Mouse (Mus musculus) hindbrain, embryonic 12.5 days (tissue): Measurements from ENCODE around the gene Gm5105. TPM values are rescaled to one million over a fixed set of nuclear protein-coding genes. Genes with fewer than 3 reads are reported as not detected.
A peak's percentile ranks its signal among the peaks of the same experiment; 100 is the strongest.

ENCODE experiments used
- ATAC-seq: fragments of 200-750 bp; cut with Nextera tagmentation; 2 replicates; pipeline ENCODE4 v1.8.0; 2017; ENCODE audit warnings: moderate TSS enrichment; ENCODE audit not compliant: low FRiP score
- H3K27ac ChIP-seq: fragments of 300-500 bp; sonication (generic); 2 replicates; pipeline ENCODE4 v1.5.1; 2016; ENCODE audit warnings: mild to moderate bottlenecking
- H3K27me3 ChIP-seq: fragments of 300-500 bp; sonication (generic); 2 replicates; pipeline ENCODE4 v1.6.1; 2016; ENCODE audit warnings: mild to moderate bottlenecking
- H3K36me3 ChIP-seq: fragments of 300-500 bp; sonication (generic); 2 replicates; pipeline ENCODE4 v1.6.1; 2016; ENCODE audit warnings: mild to moderate bottlenecking
- H3K4me1 ChIP-seq: fragments of 300-500 bp; sonication (generic); 2 replicates; pipeline ENCODE4 v1.6.1; 2016
- H3K4me2 ChIP-seq: fragments of 300-500 bp; sonication (generic); replicated peaks from 2 replicates; pipeline ENCODE4 v1.6.1; 2016; ENCODE audit warnings: mild to moderate bottlenecking
- H3K4me3 ChIP-seq: fragments of 300-500 bp; sonication (generic); 2 replicates; pipeline ENCODE4 v1.5.1; 2016; ENCODE audit warnings: mild to moderate bottlenecking
- H3K9ac ChIP-seq: fragments of 300-500 bp; sonication (generic); 2 replicates; pipeline ENCODE4 v1.6.1; 2016; ENCODE audit warnings: mild to moderate bottlenecking, moderate library complexity
- H3K9me3 ChIP-seq: fragments of 300-500 bp; sonication (generic); replicated peaks from 2 replicates; pipeline ENCODE4 v1.6.1; 2016; ENCODE audit warnings: mild to moderate bottlenecking
- WGBS: fragments of 180-500 bp; shearing (Covaris S2); methylation state at CpG from one replicate; pipeline ENCODE4 v1.1.7; 2016; 5-methylcytosine and 5-hydroxymethylcytosine counted together
- polyA plus RNA-seq: library from polyadenylated mRNA; unstranded; fragments of >200 nt; fragmentation: Nextera tagmentation; extraction: Ambion mirVana; gene quantifications from 2 replicates; pipeline ENCODE4 v1.2.1, GENCODE M21; 2016

Gm5105 gene
- polyA plus RNA-seq, 1 experiment from 2014 or later = not detected

DNA sequence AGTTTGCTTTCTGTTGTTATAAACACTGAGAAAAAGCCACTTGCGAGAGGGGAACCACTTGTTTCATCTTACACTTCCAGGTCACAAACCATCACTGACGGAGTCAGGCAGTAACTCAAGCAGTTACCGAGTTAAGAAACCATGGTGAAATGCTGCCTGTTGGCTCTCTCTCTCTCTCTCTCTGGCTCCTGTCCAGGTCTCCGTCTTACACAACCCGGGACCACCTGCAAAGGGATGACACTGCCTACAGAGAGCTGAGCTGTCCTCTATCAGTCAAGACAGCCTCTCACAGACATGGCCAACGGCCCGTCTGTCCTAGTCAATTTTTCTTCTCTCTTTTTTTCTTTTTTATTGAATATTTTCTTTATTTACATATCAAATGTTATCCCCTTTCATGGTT, 23.9 kb downstream of the Gm5105 start:
- no peaks in the 10 kb centered on the region for H3K4me1 ChIP-seq
- H3K9ac ChIP-seq = no peak overlapping the region
- H3K9me3 ChIP-seq = no peaks in the 10 kb centered on the region
- no peak overlapping the region for H3K27ac ChIP-seq
- H3K36me3 ChIP-seq = no peaks in the 10 kb centered on the region
- no peak overlapping the region for H3K4me3 ChIP-seq
- H3K27me3 ChIP-seq = no peaks in the 10 kb centered on the region
- ATAC-seq = no peak
- H3K4me2 ChIP-seq = no peak overlapping the region
- WGBS = 79% methylated on average over 7 of the region's 7 CpGs

DNA sequence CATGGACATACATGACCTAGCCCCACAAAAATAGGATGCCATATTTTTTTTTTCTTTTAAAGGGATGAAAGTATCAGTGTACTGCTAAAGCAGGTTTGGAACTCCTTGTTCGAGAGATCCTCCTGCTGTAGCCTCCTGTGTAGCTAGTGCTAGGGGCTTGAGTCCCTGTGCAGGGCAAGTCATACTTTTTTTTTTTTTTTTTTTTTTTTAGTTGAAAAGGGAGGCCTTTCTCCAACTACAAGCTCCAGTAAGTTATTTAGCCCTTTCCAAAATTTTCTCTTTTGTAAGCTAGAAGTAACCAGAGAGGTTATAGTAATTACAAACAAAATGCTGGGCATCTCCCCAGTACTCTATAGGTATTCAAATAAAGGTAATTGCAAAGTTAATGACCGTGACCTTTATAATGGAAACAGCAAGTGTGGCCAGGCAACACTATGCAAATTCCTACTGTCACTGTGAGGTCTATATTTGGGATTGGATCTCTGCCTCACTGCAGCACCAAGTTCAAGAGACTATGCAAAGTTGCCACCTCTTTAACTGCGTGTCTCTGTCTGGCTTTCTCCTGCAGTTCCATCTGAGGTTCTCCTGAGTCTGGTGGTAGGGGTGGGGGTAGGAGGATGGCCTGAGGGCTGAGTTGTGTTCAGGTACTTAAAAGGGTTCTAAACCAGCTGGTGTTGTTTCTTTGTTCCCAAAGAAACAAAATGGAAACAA, 25.4 kb downstream of the Gm5105 start:
- Histone ChIP-seq H3K9ac (no peak overlapping the region), H3K27ac (no peak overlapping the region), H3K27me3 (no peaks in the 10 kb centered on the region), H3K36me3 (no peaks in the 10 kb centered on the region), H3K4me2 (no peak overlapping the region), H3K4me1 (no peaks in the 10 kb centered on the region), H3K9me3 (no peaks in the 10 kb centered on the region), H3K4me3 (no peak overlapping the region)
- 57% methylated on average over 3 of the region's 3 CpGs for WGBS
- ATAC-seq = peak; percentile 29; the same call in 1 of the 2 replicates

DNA sequence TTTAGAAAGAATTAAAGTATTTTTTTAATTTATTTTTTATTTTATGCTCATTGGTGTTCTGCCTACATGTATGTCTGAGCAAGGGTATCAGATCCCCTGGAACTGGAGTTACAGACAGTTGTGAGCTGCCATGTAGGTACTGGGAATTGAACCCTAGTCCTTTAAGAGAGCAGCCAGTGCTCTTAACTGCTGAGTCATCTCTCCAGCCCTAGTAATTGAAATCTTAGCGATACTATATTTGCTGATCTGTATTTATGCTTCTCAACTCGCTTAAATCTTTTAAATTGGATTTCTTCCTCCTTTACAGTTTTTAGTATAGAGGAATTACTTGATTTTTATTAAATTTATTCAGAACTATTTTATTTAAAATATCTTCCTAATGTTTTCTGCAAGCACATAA, 26.2 kb downstream of the Gm5105 start:
- no peaks in the 10 kb centered on the region for H3K9me3 ChIP-seq
- H3K4me3 ChIP-seq = no peak overlapping the region
- H3K4me1 ChIP-seq = no peaks in the 10 kb centered on the region
- WGBS = 82% methylated on average over 2 of the region's 2 CpGs
- H3K4me2 ChIP-seq = no peak overlapping the region
- H3K36me3 ChIP-seq = no peaks in the 10 kb centered on the region
- H3K9ac ChIP-seq = no peak overlapping the region
- no peaks in the 10 kb centered on the region for H3K27me3 ChIP-seq
- ATAC-seq = no peak
- H3K27ac ChIP-seq = no peak overlapping the region

DNA sequence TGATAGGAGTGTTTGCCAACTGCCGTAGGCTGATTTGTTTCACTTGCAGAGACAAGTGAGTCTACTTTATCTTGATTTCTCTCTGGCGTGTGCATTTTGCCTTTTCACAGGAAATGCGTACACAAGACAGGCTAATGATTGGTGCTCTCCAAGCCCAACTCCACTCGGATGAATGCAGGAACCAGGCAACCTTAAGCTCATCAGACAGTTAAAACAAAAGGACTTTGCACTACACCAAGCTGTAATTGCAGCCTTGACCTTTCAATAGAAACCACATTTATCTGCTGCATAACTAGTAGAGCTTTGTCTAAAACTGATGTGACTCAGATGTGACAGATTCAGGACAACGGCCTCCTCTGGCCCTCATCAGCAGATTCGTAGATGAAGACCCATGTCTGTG, 33.2 kb downstream of the Gm5105 start:
- WGBS = 84% methylated on average over 6 of the region's 6 CpGs
- Histone ChIP-seq H3K4me1 (no peaks in the 10 kb centered on the region), H3K36me3 (no peaks in the 10 kb centered on the region), H3K9me3 (no peaks in the 10 kb centered on the region), H3K4me3 (no peak overlapping the region), H3K27me3 (no peaks in the 10 kb centered on the region), H3K4me2 (no peak overlapping the region), H3K9ac (no peak overlapping the region), H3K27ac (no peak overlapping the region)
- no peak for ATAC-seq

DNA sequence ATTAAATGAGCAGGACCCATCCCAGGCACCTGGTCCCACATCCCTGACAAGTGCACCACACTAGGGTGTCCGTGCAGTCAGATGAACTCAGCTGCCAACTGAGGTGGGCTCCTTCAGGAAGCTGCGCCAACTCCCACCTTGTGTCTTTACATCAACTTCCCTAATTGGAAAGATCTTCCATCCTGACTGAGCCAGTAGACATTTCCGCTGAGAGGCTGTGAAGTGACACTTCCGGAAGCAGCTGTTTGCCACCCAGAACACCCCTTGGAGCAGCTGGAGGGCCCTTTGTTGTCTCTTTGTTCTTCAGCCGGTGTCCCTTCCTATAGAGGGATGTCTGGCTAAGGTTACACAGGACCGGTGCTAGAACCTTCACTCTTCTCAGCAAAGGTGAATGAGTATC, 36.6 kb downstream of the Gm5105 start:
- Histone ChIP-seq H3K9me3 (no peaks in the 10 kb centered on the region), H3K27ac (no peak overlapping the region), H3K9ac (no peak overlapping the region), H3K27me3 (no peaks in the 10 kb centered on the region), H3K4me1 (no peaks in the 10 kb centered on the region), H3K4me2 (no peak overlapping the region), H3K36me3 (no peaks in the 10 kb centered on the region), H3K4me3 (no peak overlapping the region)
- no peak for ATAC-seq
- WGBS = 88% methylated on average over 6 of the region's 6 CpGs

DNA sequence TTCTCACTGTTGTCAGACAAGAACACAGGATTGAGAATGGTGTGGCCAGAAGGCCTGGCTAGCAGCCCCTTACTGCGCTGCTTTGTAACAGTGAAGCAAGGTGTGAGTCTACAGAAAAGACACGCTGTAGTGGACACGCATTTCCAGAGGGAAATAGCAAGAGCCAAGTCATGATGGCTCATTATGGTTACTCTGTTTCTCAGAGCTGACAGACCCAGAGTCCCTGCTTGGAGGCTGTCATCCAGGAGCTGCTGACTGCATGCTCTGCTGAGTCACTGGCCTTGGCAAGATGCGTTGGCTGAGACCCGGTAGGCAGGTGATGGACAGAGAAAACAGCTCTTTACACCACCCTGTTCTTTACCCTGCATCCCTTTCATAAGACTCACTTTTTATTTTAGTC, 37.8 kb downstream of the Gm5105 start:
- Histone ChIP-seq H3K9me3 (no peaks in the 10 kb centered on the region), H3K4me3 (no peak overlapping the region), H3K4me2 (no peak overlapping the region), H3K36me3 (no peaks in the 10 kb centered on the region), H3K9ac (no peak overlapping the region), H3K27ac (no peak overlapping the region), H3K27me3 (no peaks in the 10 kb centered on the region), H3K4me1 (no peaks in the 10 kb centered on the region)
- 92% methylated on average over 5 of the region's 5 CpGs for WGBS
- no peak for ATAC-seq

DNA sequence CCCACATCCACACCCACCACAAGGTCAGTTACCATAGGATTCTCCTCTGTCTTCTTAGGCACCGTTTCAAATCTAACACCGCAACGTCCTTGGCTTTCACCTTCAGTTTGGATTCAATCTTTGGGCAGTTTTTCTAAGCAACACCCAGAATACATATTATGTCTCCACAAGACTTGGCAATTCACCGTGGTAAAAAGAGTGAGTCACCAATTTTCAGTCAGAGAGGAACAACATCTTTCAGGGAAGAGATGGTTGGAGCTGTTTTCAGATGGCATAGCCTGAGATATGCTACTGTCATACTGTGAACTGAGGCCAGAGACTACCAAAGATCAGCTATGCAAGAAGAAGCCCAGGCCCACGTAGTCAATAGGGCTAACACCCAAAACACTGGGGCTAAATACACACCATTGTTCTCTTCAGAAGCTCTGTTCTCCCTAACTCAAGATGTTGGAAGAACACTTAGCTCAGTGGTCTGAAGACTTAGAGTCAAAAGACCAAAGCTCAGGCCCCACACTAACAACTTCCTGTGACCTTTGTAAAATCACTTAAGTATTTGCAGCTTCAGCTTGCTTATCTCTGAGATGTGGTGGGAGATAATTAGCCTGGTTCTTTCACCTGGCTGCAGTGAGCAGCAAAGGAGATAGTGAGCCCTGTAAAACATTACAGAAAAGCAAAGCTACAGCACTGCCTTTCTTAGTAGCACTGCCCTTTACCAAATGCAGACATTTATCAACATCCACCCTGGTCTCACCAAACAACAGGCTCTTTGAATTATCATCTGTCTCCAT, 39.4 kb downstream of the Gm5105 start:
- no peaks in the 10 kb centered on the region for H3K4me1 ChIP-seq
- H3K27ac ChIP-seq = no peak overlapping the region
- no peak overlapping the region for H3K4me2 ChIP-seq
- ATAC-seq = no peak
- no peaks in the 10 kb centered on the region for H3K36me3 ChIP-seq
- no peaks in the 10 kb centered on the region for H3K27me3 ChIP-seq
- 82% methylated on average over 5 of the region's 5 CpGs for WGBS
- no peak overlapping the region for H3K9ac ChIP-seq
- no peak overlapping the region for H3K4me3 ChIP-seq
- H3K9me3 ChIP-seq = no peaks in the 10 kb centered on the region

DNA sequence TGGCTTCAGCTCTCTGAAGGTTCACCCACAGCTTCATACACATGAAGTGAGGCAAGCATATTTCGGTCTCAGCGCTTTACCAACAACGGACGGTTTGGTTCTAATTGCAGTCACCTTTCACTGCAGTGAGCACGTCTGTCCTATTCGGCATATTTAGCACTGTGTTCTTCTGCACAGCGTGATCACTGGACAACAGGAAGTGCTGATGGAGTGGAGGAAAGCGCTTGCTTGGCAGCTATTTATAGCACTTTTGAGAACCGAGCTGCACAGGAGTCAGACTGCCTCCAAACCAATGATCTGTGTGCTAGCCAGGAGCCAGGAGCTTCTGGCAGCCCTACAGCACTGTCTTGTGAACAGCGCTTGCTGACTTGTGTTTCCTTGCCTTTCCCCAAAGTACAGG, 40.9 kb downstream of the Gm5105 start:
- ATAC-seq = no peak

DNA sequence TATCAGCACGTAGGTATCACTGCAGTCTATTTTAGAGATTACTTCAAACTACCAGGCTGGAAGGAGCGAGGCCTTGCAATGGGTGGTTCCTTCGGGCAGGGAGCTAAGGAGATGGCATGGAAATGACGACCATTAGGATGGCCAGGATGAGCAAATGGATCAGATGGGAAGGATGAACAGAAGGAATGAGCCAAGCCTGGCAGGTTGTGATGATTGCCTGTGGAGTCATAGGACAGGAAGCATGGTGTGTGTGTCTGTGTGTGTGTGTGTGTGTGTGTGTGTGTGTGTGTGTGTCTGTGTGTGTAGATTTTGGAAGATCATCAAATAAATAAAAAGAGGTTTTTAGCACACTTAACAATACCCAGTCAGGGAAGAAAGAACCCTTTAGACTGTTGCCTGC, 44.5 kb downstream of the Gm5105 start:
- H3K9me3 ChIP-seq = 0 out of 2 replicates have a peak, but pooled peaks cover 3% of the 10 kb centered on the region
- no peak overlapping the region for H3K4me2 ChIP-seq
- WGBS = 82% methylated on average over 4 of the region's 4 CpGs
- no peak overlapping the region for H3K27ac ChIP-seq
- H3K36me3 ChIP-seq = no peaks in the 10 kb centered on the region
- no peak overlapping the region for H3K4me3 ChIP-seq
- H3K27me3 ChIP-seq = no peaks in the 10 kb centered on the region
- H3K4me1 ChIP-seq = no peaks in the 10 kb centered on the region
- no peak overlapping the region for H3K9ac ChIP-seq
- no peak for ATAC-seq

More for the DNA sequence above, 40.9 kb downstream of the Gm5105 start:
- Histone ChIP-seq H3K4me2 (no peak overlapping the region), H3K9me3 (no peaks in the 10 kb centered on the region), H3K4me1 (no peaks in the 10 kb centered on the region), H3K36me3 (no peaks in the 10 kb centered on the region), H3K4me3 (no peak overlapping the region), H3K27ac (no peak overlapping the region), H3K9ac (no peak overlapping the region), H3K27me3 (no peaks in the 10 kb centered on the region)
- 87% methylated on average over 10 of the region's 10 CpGs for WGBS

DNA sequence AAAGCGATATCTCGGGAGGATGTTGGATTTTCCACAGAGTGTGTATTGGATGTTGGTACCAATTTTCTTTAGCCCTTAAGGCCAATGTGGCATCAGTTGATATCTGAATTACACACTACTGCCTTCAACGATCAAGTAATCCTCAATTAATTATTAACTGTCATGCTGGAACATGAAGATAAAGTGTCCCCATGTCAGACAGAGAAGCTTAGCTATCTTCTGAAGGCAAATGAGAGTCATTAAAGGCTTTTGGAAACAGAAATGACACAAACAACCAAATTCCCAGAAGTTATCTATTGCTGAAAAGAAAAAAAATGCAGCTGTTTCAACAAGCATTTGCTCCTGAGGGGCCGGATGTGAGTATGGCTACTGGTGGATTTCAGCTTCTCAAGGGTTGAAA, 45.2 kb downstream of the Gm5105 start:
- Histone ChIP-seq H3K4me3 (no peak overlapping the region), H3K36me3 (no peaks in the 10 kb centered on the region), H3K4me1 (no peaks in the 10 kb centered on the region), H3K9me3 (0 out of 2 replicates have a peak, but pooled peaks cover 3% of the 10 kb centered on the region), H3K27me3 (no peaks in the 10 kb centered on the region), H3K27ac (no peak overlapping the region), H3K9ac (no peak overlapping the region), H3K4me2 (no peak overlapping the region)
- 87% methylated on average over 4 of the region's 4 CpGs for WGBS
- ATAC-seq = no peak

DNA sequence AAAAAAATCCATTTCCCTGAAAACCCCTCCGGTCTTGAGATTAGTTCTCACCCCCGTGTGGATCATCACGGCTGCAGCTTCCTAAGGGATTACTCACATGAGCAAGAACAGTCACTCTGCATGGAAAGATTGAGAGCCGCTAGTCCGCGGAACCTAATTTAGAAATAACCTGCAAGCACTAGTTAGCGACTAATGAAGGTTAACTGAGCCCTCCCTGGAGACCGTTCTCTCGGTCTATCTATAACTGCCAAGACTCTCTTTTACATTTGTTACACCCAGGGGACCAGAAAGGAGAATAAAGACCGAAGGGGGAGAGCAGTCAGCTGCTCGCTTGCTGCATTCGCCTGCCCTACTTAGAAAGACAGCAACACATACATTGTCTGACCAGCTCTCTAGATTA, 50.4 kb downstream of the Gm5105 start:
- no peaks in the 10 kb centered on the region for H3K36me3 ChIP-seq
- ATAC-seq = peak; percentile 69
- no peaks in the 10 kb centered on the region for H3K4me1 ChIP-seq
- 68% methylated on average over 12 of the region's 12 CpGs for WGBS
- peak overlapping the region; percentile 31 for H3K4me2 ChIP-seq
- no peak overlapping the region for H3K27ac ChIP-seq
- no peak overlapping the region for H3K4me3 ChIP-seq
- H3K9ac ChIP-seq = no peak overlapping the region
- H3K9me3 ChIP-seq = 0 out of 2 replicates have a peak, but pooled peaks cover 3% of the 10 kb centered on the region
- no peaks in the 10 kb centered on the region for H3K27me3 ChIP-seq

DNA sequence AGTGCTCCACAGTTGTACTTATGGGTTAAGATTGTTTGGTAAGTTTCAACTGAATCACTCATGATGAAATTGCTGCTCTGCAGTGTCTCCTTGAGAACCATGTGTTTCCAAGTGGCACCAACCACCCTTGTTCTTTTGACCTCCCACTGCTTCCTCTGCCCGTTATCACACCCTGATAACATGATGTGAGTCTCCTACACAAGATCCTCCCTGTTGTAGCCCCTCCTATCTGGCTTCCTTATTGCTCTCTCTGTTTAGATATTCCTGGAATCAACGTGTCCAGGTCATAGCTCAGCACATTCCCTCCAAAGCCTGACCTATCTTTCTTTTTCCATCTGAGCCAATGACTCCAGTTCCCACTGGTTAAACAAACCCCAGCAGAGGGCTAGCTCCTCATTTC, 52.5 kb downstream of the Gm5105 start:
- H3K9me3 ChIP-seq = 0 out of 2 replicates have a peak, but pooled peaks cover 3% of the 10 kb centered on the region
- no peak overlapping the region for H3K9ac ChIP-seq
- H3K27me3 ChIP-seq = no peaks in the 10 kb centered on the region
- H3K36me3 ChIP-seq = no peaks in the 10 kb centered on the region
- ATAC-seq = no peak
- 76% methylated on average over 2 of the region's 2 CpGs for WGBS
- H3K4me3 ChIP-seq = no peak overlapping the region
- no peaks in the 10 kb centered on the region for H3K4me1 ChIP-seq
- H3K4me2 ChIP-seq = no peak overlapping the region
- H3K27ac ChIP-seq = no peak overlapping the region

DNA sequence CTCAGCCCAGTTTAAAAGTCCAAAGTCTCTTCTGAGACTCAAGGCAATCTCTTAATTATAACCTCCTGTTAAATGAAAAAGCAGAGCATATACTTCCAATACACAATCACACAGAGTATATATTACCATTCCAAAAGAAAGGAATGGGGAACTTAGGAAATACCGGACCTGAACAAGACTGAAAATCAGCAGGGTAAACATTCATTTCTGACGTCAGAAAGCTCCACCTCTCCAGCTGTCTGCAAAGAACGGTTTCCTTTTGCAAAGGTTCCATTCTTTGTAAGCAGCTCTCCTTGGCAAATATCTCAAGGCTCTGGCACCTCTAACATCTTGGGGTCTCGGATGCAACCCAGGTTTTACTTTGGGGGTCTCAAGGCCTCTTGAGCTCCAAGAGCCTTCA, 54.8 kb downstream of the Gm5105 start:
- no peak for ATAC-seq
- H3K4me3 ChIP-seq = no peak overlapping the region
- WGBS = 62% methylated on average over 4 of the region's 4 CpGs
- no peaks in the 10 kb centered on the region for H3K27me3 ChIP-seq
- no peaks in the 10 kb centered on the region for H3K9me3 ChIP-seq
- no peak overlapping the region for H3K4me2 ChIP-seq
- H3K27ac ChIP-seq = no peak overlapping the region
- no peaks in the 10 kb centered on the region for H3K4me1 ChIP-seq
- no peaks in the 10 kb centered on the region for H3K36me3 ChIP-seq
- no peak overlapping the region for H3K9ac ChIP-seq
